Mouse (Mus musculus): Measurements from ENCODE around the gene Arvcf.

Arvcf gene

GRCm38 (mm10) chr16:18351313-18352055 is 3.5 kb downstream of the Arvcf start:
- peak; percentile 62 to 81 for DNase-seq (ENCODE audit: inconsistent age in 2 of 2, low spot score in 1 of 2)

- no peak for DNase-seq (ENCODE audit: inconsistent age in 2 of 2, low spot score in 1 of 2)
Observed at GRCm38 (mm10) chr16:18353106-18353505, 5.1 kb downstream of the Arvcf start.

- no peak for DNase-seq (ENCODE audit: inconsistent age in 2 of 2, low spot score in 1 of 2)
Observed at GRCm38 (mm10) chr16:18356961-18357360, 9.0 kb downstream of the Arvcf start.

GRCm38 (mm10) chr16:18357977-18358376 is 10.0 kb downstream of the Arvcf start:
- no peak for DNase-seq (ENCODE audit: inconsistent age in 2 of 2, low spot score in 1 of 2)

GRCm38 (mm10) chr16:18360151-18360805 is 12.3 kb downstream of the Arvcf start:
- no peak for DNase-seq (ENCODE audit: inconsistent age in 2 of 2, low spot score in 1 of 2)

GRCm38 (mm10) chr16:18362948-18363347 is 15.0 kb downstream of the Arvcf start:
- DNase-seq (ENCODE audit: inconsistent age in 2 of 2, low spot score in 1 of 2) = no peak

GRCm38 (mm10) chr16:18366849-18367248 is 18.9 kb downstream of the Arvcf start:
- DNase-seq (ENCODE audit: inconsistent age in 2 of 2, low spot score in 1 of 2) = peak in 1 of 2 experiments; percentile 67

GRCm38 (mm10) chr16:18370197-18370596 is 22.2 kb downstream of the Arvcf start:
- no peak for DNase-seq (ENCODE audit: inconsistent age in 2 of 2, low spot score in 1 of 2)

GRCm38 (mm10) chr16:18373632-18374031 is 25.6 kb downstream of the Arvcf start:
- DNase-seq (ENCODE audit: inconsistent age in 2 of 2, low spot score in 1 of 2) = no peak

GRCm38 (mm10) chr16:18376297-18376954 is 28.4 kb downstream of the Arvcf start:
- no peak for DNase-seq (ENCODE audit: inconsistent age in 2 of 2, low spot score in 1 of 2)

- DNase-seq (ENCODE audit: inconsistent age in 2 of 2, low spot score in 1 of 2) = peak in 1 of 2 experiments; percentile 62
Observed at GRCm38 (mm10) chr16:18377203-18377602, 29.2 kb downstream of the Arvcf start.

GRCm38 (mm10) chr16:18378489-18378888 is 30.5 kb downstream of the Arvcf start:
- no peak for DNase-seq (ENCODE audit: inconsistent age in 2 of 2, low spot score in 1 of 2)

GRCm38 (mm10) chr16:18379338-18380001 is 31.5 kb downstream of the Arvcf start:
- DNase-seq (ENCODE audit: inconsistent age in 2 of 2, low spot score in 1 of 2) = no peak

GRCm38 (mm10) chr16:18380495-18381063 is 32.6 kb downstream of the Arvcf start:
- DNase-seq (ENCODE audit: inconsistent age in 2 of 2, low spot score in 1 of 2) = no peak

GRCm38 (mm10) chr16:18381621-18382258 is 33.8 kb downstream of the Arvcf start:
- no peak for DNase-seq (ENCODE audit: inconsistent age in 2 of 2, low spot score in 1 of 2)

- peak; percentile 88 to 93 for DNase-seq (ENCODE audit: inconsistent age in 2 of 2, low spot score in 1 of 2)
Observed at GRCm38 (mm10) chr16:18383045-18383726, 35.2 kb downstream of the Arvcf start.

- DNase-seq (ENCODE audit: inconsistent age in 2 of 2, low spot score in 1 of 2) = no peak
Observed at GRCm38 (mm10) chr16:18383756-18384155, 35.8 kb downstream of the Arvcf start.

- DNase-seq (ENCODE audit: inconsistent age in 2 of 2, low spot score in 1 of 2) = no peak
Observed at GRCm38 (mm10) chr16:18384211-18384610, 36.2 kb downstream of the Arvcf start.

GRCm38 (mm10) chr16:18384659-18385058 is 36.7 kb downstream of the Arvcf start:
- DNase-seq (ENCODE audit: inconsistent age in 2 of 2, low spot score in 1 of 2) = no peak

GRCm38 (mm10) chr16:18385411-18385810 is 37.4 kb downstream of the Arvcf start:
- no peak for DNase-seq (ENCODE audit: inconsistent age in 2 of 2, low spot score in 1 of 2)

Measured in adrenal gland, adult (tissue).